Mouse (Mus musculus) bone marrow macrophage, adult 2 months (primary cell): Measurements from ENCODE around the gene Lss. TPM values are rescaled to one million over a fixed set of nuclear protein-coding genes. Genes with fewer than 3 reads are reported as not detected.

Source experiments
- H3K27ac ChIP-seq: 2 replicates; pipeline ENCODE4 v1.5.1; 2012; ENCODE audit warnings: low read depth, low read length; ENCODE audit not compliant: insufficient read depth
- H3K4me1 ChIP-seq: 2 replicates; pipeline ENCODE4 v1.6.1; 2012; ENCODE audit warnings: low read length; ENCODE audit not compliant: control insufficient read depth, insufficient read depth
- H3K4me3 ChIP-seq: 2 replicates; pipeline ENCODE4 v1.5.1; 2012; ENCODE audit warnings: mild to moderate bottlenecking, low read length, moderate library complexity; ENCODE audit not compliant: insufficient read depth
- CTCF ChIP-seq: IDR thresholded peaks from 2 replicates; pipeline ENCODE4 v1.5.1; 2012; ENCODE audit warnings: low read depth, mild to moderate bottlenecking, low read length, moderate library complexity
- POLR2A ChIP-seq: IDR thresholded peaks from 2 replicates; pipeline ENCODE4 v1.6.1; 2012; ENCODE audit warnings: mild to moderate bottlenecking, low read depth, low read length, borderline replicate concordance
- polyA plus RNA-seq: library from polyadenylated mRNA; stranded (reverse); fragments of >200 nt; gene quantifications from 2 replicates; pipeline ENCODE4 v1.2.4, GENCODE M21; 2012; ENCODE audit not compliant: missing spikeins, insufficient read depth, insufficient read length

Gene Lss
- polyA plus RNA-seq, 1 experiment = 11.0 TPM

DNA sequence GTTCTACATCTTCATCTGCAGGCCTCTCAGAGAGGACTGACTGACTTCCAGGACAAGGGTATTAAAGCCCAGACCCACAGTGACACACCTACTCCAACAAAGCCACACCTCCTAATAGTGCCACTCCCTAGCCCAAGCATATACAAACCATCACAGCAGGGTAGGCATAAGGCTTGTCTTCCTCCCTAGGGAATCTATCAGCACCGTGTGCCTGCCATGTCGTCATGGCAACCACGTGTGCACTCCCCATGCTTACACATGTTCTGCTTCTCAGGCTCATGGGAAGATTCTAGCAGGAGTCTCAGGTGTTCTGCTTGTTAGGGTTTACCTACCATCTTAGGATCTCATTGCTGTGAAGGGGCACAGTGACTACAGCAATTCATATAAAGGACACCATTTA, 20.2 kb downstream of the Lss start:
- H3K4me3 ChIP-seq = no peak overlapping the region
- no peaks in the 10 kb centered on the region for H3K4me1 ChIP-seq
- H3K27ac ChIP-seq = no peak overlapping the region
- no peak for TF ChIP-seq POLR2A

DNA sequence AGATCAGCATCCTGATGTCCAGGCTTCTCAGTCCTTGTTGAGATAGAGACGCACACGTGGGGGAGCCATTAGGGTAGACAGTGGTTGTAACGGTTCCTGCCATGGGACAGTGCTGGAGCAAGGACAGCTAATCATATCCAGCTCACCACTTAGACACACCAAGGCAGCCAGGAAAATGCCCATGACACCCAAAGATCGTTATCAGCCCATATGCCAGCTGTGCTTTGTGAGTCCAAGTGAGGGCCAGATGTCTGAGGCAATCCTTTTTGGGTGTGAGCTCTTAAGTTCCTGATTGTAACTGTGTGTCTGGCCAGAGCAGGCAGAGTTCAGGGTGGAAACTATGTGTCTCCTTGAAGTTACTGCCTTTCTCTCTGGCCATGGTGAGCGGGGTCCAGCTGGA, 22.7 kb downstream of the Lss start:
- Histone ChIP-seq H3K4me3 (no peak overlapping the region), H3K27ac (no peak overlapping the region), H3K4me1 (no peaks in the 10 kb centered on the region)
- TF ChIP-seq POLR2A = no peak
- TF ChIP-seq CTCF = no peak

DNA sequence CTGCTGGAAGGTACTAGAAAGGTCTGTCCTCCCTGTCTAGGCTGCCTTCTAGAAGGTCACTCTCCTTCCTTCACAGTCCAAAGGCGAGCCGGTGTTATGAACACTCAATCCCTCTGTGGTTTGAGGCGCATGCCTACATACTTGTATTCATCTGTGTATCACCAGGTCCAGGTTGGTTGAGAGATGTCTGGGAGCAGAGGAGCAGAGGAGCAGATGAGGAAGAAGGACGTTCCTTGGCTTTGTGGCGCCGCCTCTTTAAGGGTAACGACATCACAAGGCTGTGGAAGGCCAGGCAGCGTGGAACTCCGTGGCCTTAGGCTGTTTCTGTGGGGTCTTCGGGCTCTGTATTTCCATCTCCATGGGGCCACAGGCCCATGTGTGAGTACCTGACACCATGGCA, 30.6 kb downstream of the Lss start, which contains the start of gene Spatc1l:
Spatc1l (plus strand) TSS at position 301 of the 400 bp plus-strand sequence.
- TF ChIP-seq POLR2A (no peak), CTCF (no peak)
- Histone ChIP-seq H3K4me1 (no peaks in the 10 kb centered on the region), H3K27ac (no peak within 1 kb of the TSS), H3K4me3 (no peak within 1 kb of the TSS)

DNA sequence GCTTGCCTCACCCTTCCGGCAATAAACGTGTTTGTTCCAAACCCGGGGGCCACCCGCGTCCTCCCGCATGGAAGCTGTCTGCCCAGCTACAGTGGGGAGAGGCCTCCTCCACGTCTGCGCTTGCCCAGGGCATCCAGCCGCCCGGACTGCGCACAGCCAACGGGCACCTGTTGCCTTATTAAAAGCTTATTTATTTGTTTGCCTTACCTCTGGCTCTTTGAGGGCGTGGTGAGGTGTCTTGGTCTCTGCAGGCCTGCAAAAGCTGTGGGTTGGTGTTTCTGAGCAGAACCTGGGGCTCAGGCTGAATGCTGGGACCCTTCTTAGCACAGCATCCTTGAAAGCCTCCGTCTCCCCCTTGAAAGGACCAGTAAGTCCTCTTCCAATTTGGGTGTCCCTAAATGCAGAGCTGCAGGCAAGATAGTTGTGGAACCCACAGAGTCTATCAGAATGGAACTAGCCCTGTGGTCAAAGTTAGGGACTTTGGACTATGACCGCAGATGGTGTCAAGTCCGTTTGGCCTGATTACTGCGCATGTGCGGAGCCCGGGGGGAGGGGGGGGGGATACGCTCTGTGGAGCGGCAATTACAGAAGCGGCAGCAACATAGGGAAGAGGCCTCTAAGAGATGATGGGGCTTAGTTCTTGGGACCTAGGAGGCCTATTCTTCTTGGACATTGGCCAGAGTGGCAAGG, 38.8 kb downstream of the Lss start:
- H3K4me3 ChIP-seq = no peak overlapping the region
- H3K27ac ChIP-seq = no peak overlapping the region
- H3K4me1 ChIP-seq = no peaks in the 10 kb centered on the region
- TF ChIP-seq POLR2A (no peak), CTCF (no peak)

DNA sequence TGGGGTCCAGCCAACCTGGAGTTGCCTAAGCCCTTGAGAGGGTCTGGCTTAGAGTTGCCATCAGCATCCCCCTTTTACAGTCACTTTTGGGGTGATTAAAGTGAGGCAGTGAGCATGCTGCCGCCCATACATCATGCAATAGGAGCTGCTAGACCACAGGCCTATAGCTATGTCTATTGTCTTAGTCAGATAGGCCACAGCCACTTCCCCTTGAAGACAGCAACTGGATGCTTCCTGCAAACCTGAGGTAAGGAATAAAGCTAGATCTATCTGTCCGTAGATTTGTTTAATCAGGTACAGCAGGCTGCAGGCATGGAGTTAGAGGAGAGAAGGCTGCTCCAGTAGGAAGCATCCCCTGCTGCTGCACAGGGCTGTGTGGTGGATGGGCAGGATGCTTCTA, 39.7 kb downstream of the Lss start:
- Histone ChIP-seq H3K4me3 (no peak overlapping the region), H3K27ac (no peak overlapping the region), H3K4me1 (no peaks in the 10 kb centered on the region)
- TF ChIP-seq CTCF = no peak
- no peak for TF ChIP-seq POLR2A

DNA sequence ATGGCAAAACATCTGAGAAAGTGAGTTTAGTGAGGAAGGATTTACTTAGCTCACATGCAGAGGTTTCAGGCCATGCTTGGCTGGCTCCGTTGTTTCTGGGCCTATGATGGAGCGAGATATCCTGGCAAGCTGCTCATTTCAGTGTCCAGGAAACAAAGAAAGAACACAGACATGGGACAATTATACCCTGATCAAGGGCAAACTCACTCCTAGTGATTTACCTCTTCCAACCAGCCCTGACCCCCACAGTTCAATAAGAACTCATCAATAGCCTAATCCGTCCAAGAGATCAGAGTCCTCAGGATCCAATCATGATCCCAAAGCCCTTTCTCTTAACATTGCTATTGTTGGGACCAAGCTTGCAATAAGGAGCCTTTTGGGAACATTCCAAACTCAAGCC, 40.8 kb downstream of the Lss start:
- no peak overlapping the region for H3K4me3 ChIP-seq
- no peak overlapping the region for H3K27ac ChIP-seq
- H3K4me1 ChIP-seq = no peaks in the 10 kb centered on the region
- TF ChIP-seq CTCF (no peak), POLR2A (no peak)

DNA sequence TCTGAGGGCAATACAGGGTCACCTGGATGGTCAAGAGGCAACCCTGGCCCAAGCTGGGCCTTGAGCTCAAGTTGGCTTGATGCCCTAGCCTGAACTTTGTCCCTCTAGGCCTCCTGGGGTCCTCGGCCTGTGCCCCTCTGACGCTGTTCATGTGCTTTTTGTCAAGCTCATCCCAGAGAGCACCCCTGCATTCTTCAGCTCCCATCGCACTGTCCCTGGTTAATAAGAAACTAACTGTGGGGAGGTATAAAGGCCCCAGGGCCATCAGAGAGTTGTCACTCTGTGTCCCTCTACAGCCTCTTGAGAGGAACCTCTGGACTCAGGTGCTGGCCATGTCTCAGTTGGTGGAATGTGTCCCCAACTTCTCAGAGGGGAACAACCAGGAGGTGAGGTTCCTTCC, 44.0 kb downstream of the Lss start, which contains the start of gene Ftcd:
Ftcd (plus strand) TSS at position 275 of the 400 bp plus-strand sequence.
- no peak for TF ChIP-seq CTCF
- no peak for TF ChIP-seq POLR2A
- Histone ChIP-seq H3K27ac (no peak within 1 kb of the TSS), H3K4me3 (no peak within 1 kb of the TSS), H3K4me1 (no peaks in the 10 kb centered on the region)

DNA sequence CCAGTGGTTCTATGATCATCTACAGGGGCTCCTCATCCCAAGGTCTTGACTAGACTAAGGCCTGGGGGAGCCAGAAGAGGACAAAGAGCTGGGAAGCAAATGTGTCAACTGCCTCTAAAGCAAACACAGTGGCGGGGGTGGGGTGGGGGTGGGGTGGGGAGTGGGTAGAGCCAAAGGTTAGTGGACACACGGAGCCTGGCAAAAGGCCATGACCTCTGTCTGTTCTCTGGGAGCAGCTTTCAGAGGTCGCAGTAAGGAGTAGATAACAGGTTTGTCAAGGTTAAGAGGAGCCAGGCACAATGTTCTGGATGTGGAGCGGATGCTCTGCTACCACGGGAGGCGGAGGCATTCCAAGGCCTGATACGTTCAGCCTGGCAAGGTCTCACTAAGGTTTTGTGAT, 45.5 kb downstream of the Lss start:
- TF ChIP-seq CTCF (no peak), POLR2A (no peak)
- H3K4me1 ChIP-seq = no peaks in the 10 kb centered on the region
- H3K4me3 ChIP-seq = no peak overlapping the region
- no peak overlapping the region for H3K27ac ChIP-seq

DNA sequence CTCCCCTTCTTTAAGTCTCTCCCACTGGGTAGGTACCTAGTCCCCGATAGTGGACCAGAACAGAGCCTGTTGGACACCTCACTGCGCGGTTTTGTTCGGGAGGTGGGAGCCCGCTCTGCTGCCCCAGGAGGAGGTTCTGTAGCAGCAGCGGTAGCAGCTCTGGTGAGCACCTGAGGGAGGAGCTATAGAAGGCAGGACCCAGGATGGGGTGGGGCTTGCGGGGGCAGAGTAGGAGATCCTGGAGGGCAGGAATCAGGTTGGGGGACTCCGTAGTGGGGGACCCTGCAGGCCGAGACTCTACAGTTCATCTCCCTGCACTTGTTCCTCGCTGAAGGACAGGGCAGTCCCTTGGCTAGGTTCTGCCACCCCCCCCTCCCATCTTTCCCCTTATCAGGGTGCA, 52.8 kb downstream of the Lss start:
- TF ChIP-seq CTCF = no peak
- no peak for TF ChIP-seq POLR2A

DNA sequence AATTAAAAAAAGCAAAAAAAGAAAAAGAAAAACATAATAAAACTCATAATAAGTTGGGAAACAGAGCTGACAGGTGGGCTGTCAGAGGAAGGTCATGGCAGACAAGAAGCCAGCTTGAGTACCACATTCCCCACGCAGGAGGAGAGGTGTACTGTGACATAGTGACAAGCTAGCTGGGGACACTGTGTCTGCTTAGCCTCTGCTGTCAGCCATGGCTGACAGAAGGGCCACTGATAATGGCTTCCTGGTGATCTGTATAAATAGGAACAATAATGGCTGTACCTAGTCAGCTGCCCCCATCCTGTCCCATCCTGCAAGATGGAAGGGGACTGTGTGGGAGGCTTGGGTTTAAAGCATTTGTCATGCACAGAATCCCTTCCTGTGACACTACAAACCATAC, 54.8 kb downstream of the Lss start:
- H3K27ac ChIP-seq = no peak overlapping the region
- no peaks in the 10 kb centered on the region for H3K4me1 ChIP-seq
- no peak for TF ChIP-seq CTCF
- TF ChIP-seq POLR2A = no peak
- no peak overlapping the region for H3K4me3 ChIP-seq

More for the DNA sequence above, 52.8 kb downstream of the Lss start:
- H3K4me3 ChIP-seq = no peak overlapping the region
- no peak overlapping the region for H3K27ac ChIP-seq
- no peaks in the 10 kb centered on the region for H3K4me1 ChIP-seq

DNA sequence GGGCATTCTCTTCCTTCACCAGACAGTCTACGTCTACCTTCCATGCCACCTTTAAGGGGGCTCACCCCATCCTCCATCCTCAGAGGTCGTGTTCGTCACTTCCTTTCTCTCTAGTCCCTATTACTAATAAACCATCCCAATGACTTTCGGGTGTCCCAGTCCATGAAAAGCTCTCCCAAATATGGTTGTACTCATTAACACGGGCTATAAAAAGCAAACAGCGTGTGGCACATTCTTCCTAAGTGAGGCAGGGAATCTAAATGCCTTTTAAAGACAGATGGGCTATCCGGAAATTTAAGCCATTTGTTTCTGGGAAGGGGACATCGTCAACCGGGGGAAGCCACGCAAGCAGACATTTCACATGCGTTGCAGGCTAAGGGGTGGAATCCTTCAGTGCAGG, 58.8 kb downstream of the Lss start:
- Histone ChIP-seq H3K27ac (no peak overlapping the region), H3K4me3 (no peak overlapping the region), H3K4me1 (no peaks in the 10 kb centered on the region)
- TF ChIP-seq POLR2A (no peak), CTCF (no peak)
